Mouse (Mus musculus): ENCODE measurements around the gene Ccno.

Gene Ccno

GRCm38 (mm10) chr13:112987532-112987943 lies at the start of gene Ccno:
Ccno (plus strand) TSS chr13:112987802.
- DNase-seq = peak; percentile 95 to 98

GRCm38 (mm10) chr13:112938130-112938529 lies 49.5 kb upstream of the Ccno start:
- no peak for DNase-seq

- no peak for DNase-seq
These were observed 45.7 kb upstream of the Ccno start for GRCm38 (mm10) chr13:112941879-112942330.

- DNase-seq = no peak
These were observed 42.3 kb upstream of the Ccno start for GRCm38 (mm10) chr13:112945312-112945711.

- DNase-seq = peak in 1 of 2 experiments; percentile 26
These were observed 41.7 kb upstream of the Ccno start for GRCm38 (mm10) chr13:112945900-112946299.

- DNase-seq = no peak
These were observed 33.5 kb upstream of the Ccno start for GRCm38 (mm10) chr13:112954067-112954466.

- no peak for DNase-seq
These were observed 24.5 kb upstream of the Ccno start for GRCm38 (mm10) chr13:112963081-112963480.

- no peak for DNase-seq
These were observed 23.2 kb upstream of the Ccno start for GRCm38 (mm10) chr13:112964421-112964820.

GRCm38 (mm10) chr13:112967267-112967666 lies 20.3 kb upstream of the Ccno start:
- no peak for DNase-seq

- no peak for DNase-seq
These were observed 10.9 kb upstream of the Ccno start for GRCm38 (mm10) chr13:112976720-112977119.

GRCm38 (mm10) chr13:112985605-112986450 lies 1.8 kb upstream of the Ccno start:
- DNase-seq = no peak

GRCm38 (mm10) chr13:112986451-112986950 lies 1.1 kb upstream of the Ccno start:
- DNase-seq = no peak

GRCm38 (mm10) chr13:112987991-112988390 lies 389 bp downstream of the Ccno start:
- DNase-seq = no peak

- no peak for DNase-seq
These were observed 1.3 kb downstream of the Ccno start for GRCm38 (mm10) chr13:112988866-112989265.

GRCm38 (mm10) chr13:112989541-112989940 lies 1.9 kb downstream of the Ccno start:
- peak; percentile 63 to 79 for DNase-seq

GRCm38 (mm10) chr13:112990346-112990745 lies 2.7 kb downstream of the Ccno start:
- DNase-seq = peak in 1 of 2 experiments; percentile 40

GRCm38 (mm10) chr13:112993531-112994152 lies 6.0 kb downstream of the Ccno start, which contains the start of gene Mcidas:
Mcidas (plus strand) TSS chr13:112993845.
- DNase-seq = peak; percentile 32 to 46

GRCm38 (mm10) chr13:112994191-112994590 lies 6.6 kb downstream of the Ccno start:
- peak; percentile 64 to 75 for DNase-seq

- no peak for DNase-seq
These were observed 8.8 kb downstream of the Ccno start for GRCm38 (mm10) chr13:112996407-112996806.

GRCm38 (mm10) chr13:112997369-112997768 lies 9.8 kb downstream of the Ccno start:
- DNase-seq = no peak

GRCm38 (mm10) chr13:112998427-112999201 lies 11.0 kb downstream of the Ccno start:
- peak in 1 of 2 experiments; percentile 24 for DNase-seq

GRCm38 (mm10) chr13:113000090-113000489 lies 12.5 kb downstream of the Ccno start:
- DNase-seq = no peak
